Mouse (Mus musculus) erythroblast, embryonic 14.5 days (primary cell): ENCODE data around the gene Dlgap5. TPM values are rescaled to one million over a fixed set of nuclear protein-coding genes. Genes with fewer than 3 reads are reported as not detected.
A peak's percentile ranks its signal among the peaks of the same experiment; 100 is the strongest.

Experiments used
- H3K27me3 ChIP-seq: 2 replicates; pipeline ENCODE4 v1.6.1; 2012; ENCODE audit warnings: inconsistent platforms; ENCODE audit not compliant: control insufficient read depth
- H3K36me3 ChIP-seq: 2 replicates; pipeline ENCODE4 v1.6.1; 2012; ENCODE audit warnings: mild to moderate bottlenecking, inconsistent platforms; ENCODE audit not compliant: control insufficient read depth
- H3K4me1 ChIP-seq: 2 replicates; pipeline ENCODE4 v1.6.1; 2012; ENCODE audit warnings: inconsistent platforms; ENCODE audit not compliant: control insufficient read depth
- H3K4me3 ChIP-seq: replicated peaks from 2 replicates; pipeline ENCODE3; 2012; ENCODE audit warnings: moderate library complexity, mild to moderate bottlenecking, inconsistent platforms
- H3K9me3 ChIP-seq: 2 replicates; pipeline ENCODE4 v1.6.1; 2012; ENCODE audit warnings: low read length, inconsistent platforms, mixed read lengths; ENCODE audit not compliant: control insufficient read depth
- GATA1 ChIP-seq: IDR thresholded peaks from 2 replicates; pipeline ENCODE4 v1.6.1; 2012; ENCODE audit warnings: low read length, inconsistent platforms, mixed read lengths
- TAL1 ChIP-seq: IDR thresholded peaks from 3 replicates; pipeline ENCODE4 v1.6.1; 2012; ENCODE audit warnings: low read length, inconsistent platforms, mixed read lengths
- polyA plus RNA-seq: library from polyadenylated mRNA; stranded (reverse); fragments of >175 nt; gene quantifications from 2 replicates; pipeline ENCODE4 v1.2.3, GENCODE M21; 2012

The Dlgap5 gene
- polyA plus RNA-seq, 1 experiment, result 2.1 TPM

DNA sequence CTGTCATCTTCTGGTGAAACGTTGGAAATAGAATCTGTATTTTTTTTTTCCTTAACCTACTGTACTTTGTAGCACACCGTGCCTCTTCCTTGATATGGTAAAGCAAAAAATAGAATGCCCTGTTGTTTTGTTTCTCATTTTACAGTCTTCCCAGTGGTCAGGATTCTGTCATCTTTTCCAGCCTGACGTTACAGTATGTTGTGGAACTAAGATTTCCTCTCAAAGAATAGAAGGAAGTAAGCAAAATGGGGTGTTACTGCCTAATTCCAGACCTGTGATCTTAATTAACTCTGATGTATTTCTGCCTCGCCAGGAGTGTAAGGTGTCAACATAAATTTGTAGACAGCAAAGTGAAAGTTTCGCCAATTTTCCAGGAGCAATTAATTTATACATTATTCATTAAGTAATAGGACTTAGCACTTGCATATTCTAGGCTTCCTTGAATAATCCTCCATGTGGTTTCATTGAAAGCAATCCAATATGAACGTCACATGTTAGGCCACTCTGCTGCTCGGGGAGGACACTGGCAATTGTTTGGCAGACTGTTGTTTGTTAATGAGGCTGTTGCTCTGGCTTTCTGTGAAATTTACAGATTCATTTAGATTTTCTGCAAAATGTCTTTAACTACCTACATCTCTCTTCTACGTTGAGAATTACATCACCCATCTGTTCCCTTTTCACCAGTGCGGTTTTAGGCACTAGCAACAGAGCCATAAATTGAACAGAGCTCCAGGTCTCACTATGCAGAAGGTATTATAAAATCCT, 27.3 kb upstream of the Dlgap5 start:
- no peak for TF ChIP-seq TAL1
- TF ChIP-seq GATA1, result no peak
- no peak overlapping the region for H3K4me3 ChIP-seq
- H3K9me3 ChIP-seq, result peaks cover 2% of the 10 kb centered on the region; the same call in 1 of the 2 replicates
- H3K27me3 ChIP-seq, result no peaks in the 10 kb centered on the region; the same call in 1 of the 2 replicates
- no peaks in the 10 kb centered on the region for H3K4me1 ChIP-seq
- H3K36me3 ChIP-seq, result no peaks in the 10 kb centered on the region

DNA sequence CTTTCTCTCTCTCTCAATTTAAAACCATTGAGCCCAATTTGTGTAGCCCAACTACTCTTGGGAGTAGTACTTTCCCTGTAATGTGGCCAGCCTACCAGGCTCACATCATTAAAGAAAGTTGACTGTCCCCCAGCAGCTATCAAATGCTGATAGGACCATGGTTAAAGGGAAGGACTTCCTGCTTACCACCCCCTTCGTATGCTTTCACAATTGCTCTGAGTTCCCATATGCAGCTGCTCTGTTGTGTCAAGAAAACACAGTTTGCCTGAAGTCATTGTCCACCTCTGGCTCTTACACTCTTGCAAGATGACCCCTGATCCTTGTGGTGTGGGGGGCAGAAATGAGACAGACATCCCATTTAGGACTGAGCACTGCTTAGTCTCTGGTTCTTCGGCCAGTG, 26.7 kb upstream of the Dlgap5 start:
- TF ChIP-seq TAL1 (no peak), GATA1 (no peak)
- peaks cover 2% of the 10 kb centered on the region; the same call in 1 of the 2 replicates for H3K9me3 ChIP-seq
- H3K27me3 ChIP-seq, result no peaks in the 10 kb centered on the region; the same call in 1 of the 2 replicates
- H3K4me1 ChIP-seq, result no peaks in the 10 kb centered on the region
- no peaks in the 10 kb centered on the region for H3K36me3 ChIP-seq
- H3K4me3 ChIP-seq, result no peak overlapping the region

- H3K36me3 ChIP-seq, result no peaks in the 10 kb centered on the region
- peaks cover 2% of the 10 kb centered on the region; the same call in 1 of the 2 replicates for H3K9me3 ChIP-seq
- H3K4me3 ChIP-seq, result no peak overlapping the region
- no peaks in the 10 kb centered on the region for H3K4me1 ChIP-seq
- TF ChIP-seq TAL1 (no peak), GATA1 (no peak)
- no peaks in the 10 kb centered on the region for H3K27me3 ChIP-seq
These were observed 20.7 kb upstream of the Dlgap5 start for GRCm38 (mm10) chr14:47438947-47439346.

DNA sequence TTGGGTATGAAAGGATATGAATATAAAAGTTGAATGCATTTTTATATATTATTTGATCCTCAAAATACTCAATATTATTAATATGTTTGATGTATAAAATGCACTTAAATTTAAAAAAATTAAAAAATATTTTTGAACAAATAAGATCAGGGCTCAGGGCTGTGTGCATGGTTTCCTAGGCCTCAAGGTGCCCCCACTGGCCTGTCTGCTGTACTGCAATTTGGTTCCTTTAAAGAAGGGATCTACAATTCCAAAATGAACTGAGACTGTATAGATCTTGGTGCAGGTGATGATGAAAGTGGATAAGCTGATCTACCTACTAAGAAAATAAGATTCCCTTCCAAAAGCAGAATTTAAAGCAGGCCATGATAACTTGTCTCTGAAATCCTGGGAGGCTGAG, 14.8 kb upstream of the Dlgap5 start:
- Histone ChIP-seq H3K4me1 (no peaks in the 10 kb centered on the region), H3K27me3 (no peaks in the 10 kb centered on the region), H3K9me3 (no peaks in the 10 kb centered on the region), H3K4me3 (no peak overlapping the region), H3K36me3 (no peaks in the 10 kb centered on the region)
- TF ChIP-seq TAL1, result no peak
- no peak for TF ChIP-seq GATA1

DNA sequence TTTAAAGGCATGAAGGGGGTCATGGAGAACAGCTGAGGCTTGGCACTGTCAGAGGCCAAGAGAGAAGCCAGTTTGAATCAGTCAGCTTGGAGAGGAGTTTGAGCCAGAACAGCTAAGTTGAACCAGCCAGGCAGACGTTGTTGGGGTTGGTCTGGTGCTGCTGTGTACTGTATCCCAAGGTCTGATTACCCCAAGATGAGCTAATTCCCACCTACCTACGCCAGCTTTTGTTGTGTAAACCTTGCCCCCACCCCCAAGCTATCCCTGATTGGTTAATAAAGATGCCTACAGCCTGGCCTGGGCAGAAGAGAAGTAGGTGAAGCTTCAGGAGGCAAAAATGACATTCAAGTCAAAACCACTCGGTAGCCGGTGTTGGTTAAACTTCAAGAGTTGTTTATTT, 4.3 kb upstream of the Dlgap5 start:
- H3K4me1 ChIP-seq, result peaks cover 14% of the 10 kb centered on the region
- no peak overlapping the region for H3K4me3 ChIP-seq
- no peaks in the 10 kb centered on the region for H3K9me3 ChIP-seq
- H3K36me3 ChIP-seq, result peaks cover under 1% of the 10 kb centered on the region
- no peak for TF ChIP-seq TAL1
- TF ChIP-seq GATA1, result no peak
- peaks cover 2% of the 10 kb centered on the region; the same call in 1 of the 2 replicates for H3K27me3 ChIP-seq

DNA sequence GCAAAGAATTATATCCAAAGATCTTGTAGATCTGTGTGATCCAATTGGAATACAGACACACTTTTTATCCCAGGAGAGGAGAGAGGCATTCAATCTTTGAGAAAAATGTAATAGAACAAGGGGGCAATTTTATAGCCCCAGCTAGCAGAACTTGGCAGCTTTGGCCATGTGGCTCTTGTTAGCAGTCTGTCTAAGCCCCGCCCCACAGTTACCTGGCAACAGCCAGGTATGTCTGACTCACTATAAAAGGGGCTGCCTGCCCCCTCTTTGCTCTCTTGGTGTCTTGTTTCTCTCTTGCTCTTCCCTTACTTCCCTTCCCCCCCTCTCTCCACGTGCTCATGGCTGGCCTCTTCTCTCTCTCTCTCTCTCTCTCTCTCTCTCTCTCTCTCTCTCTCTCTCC, 3.4 kb upstream of the Dlgap5 start:
- peaks cover 9% of the 10 kb centered on the region for H3K36me3 ChIP-seq
- H3K4me1 ChIP-seq, result peaks cover 23% of the 10 kb centered on the region
- TF ChIP-seq GATA1, result no peak
- no peak overlapping the region for H3K4me3 ChIP-seq
- H3K9me3 ChIP-seq, result no peaks in the 10 kb centered on the region
- H3K27me3 ChIP-seq, result peaks cover 2% of the 10 kb centered on the region; the same call in 1 of the 2 replicates

GRCm38 (mm10) chr14:47419723-47420276, 1.6 kb upstream of the Dlgap5 start:
- Histone ChIP-seq H3K9me3 (no peaks in the 10 kb centered on the region), H3K4me3 (no peak overlapping the region), H3K27me3 (peaks cover 2% of the 10 kb centered on the region; the same call in 1 of the 2 replicates), H3K4me1 (peaks cover 38% of the 10 kb centered on the region), H3K36me3 (peaks cover 27% of the 10 kb centered on the region)
- TF ChIP-seq GATA1 (no peak), TAL1 (no peak)

- Histone ChIP-seq H3K4me3 (peak overlapping the region; percentile 92), H3K36me3 (peaks cover 34% of the 10 kb centered on the region), H3K27me3 (peaks cover 2% of the 10 kb centered on the region; the same call in 1 of the 2 replicates), H3K4me1 (peaks cover 42% of the 10 kb centered on the region), H3K9me3 (no peaks in the 10 kb centered on the region)
- no peak for TF ChIP-seq TAL1
- no peak for TF ChIP-seq GATA1
These were observed 923 bp upstream of the Dlgap5 start for GRCm38 (mm10) chr14:47419034-47419625.

DNA sequence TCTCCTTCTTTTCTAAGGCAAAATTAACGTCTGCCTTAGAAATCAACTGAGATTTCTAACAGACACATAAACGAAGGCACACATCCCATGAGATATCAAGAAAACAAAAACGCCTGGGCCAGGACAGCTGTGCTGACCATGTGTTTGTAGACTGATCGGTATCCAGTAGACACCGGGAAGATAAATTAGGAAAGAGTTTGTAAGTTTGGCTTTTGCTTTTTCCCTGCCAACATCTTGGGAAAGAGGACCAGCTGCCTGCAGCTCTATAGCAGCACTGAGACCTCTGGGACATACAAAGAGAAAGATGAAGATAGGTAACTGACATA, 422 bp upstream of the Dlgap5 start:
- Histone ChIP-seq H3K4me1 (peaks cover 44% of the 10 kb centered on the region), H3K27me3 (peaks cover 2% of the 10 kb centered on the region; the same call in 1 of the 2 replicates), H3K4me3 (peak overlapping the region; percentile 92), H3K36me3 (peaks cover 39% of the 10 kb centered on the region), H3K9me3 (no peaks in the 10 kb centered on the region)
- TF ChIP-seq TAL1, result no peak
